Mouse (Mus musculus): Measurements from ENCODE around the gene Slc6a5. TPM values are rescaled to one million over a fixed set of nuclear protein-coding genes. Genes with fewer than 3 reads are reported as not detected.

Slc6a5 gene
- polyA plus RNA-seq, 1 experiment from 2014 or later: not detected

- ATAC-seq: no peak
- Histone ChIP-seq H3K27me3 (replicated peaks; ENCODE audit: control insufficient read depth, insufficient read depth, low read length) (peaks cover 96% of the 10 kb centered on the region), H3K4me1 (replicated peaks; ENCODE audit: control insufficient read depth, insufficient read depth, low read length) (no peaks in the 10 kb centered on the region), H3K36me3 (ENCODE audit: control insufficient read depth, insufficient read depth) (no peaks in the 10 kb centered on the region), H3K4me2 (replicated peaks; ENCODE audit: low read depth) (no peak overlapping the region), H3K27ac (ENCODE audit: low read depth, low read length) (no peak overlapping the region), H3K9ac (ENCODE audit: low read depth, low read length) (no peak overlapping the region), H3K9me3 (ENCODE audit: control insufficient read depth) (no peaks in the 10 kb centered on the region), H3K4me3 (ENCODE audit: low read depth, low read length) (no peak overlapping the region)
- TF ChIP-seq CTCF (IDR thresholded peaks at IDR 0.05; ENCODE audit: low read depth): no peak
- 5% methylated on average over 23 of the region's 23 CpGs for WGBS
Measured at GRCm38 (mm10) chr7:49911147-49911946, 1.4 kb downstream of the Slc6a5 start.

GRCm38 (mm10) chr7:49911947-49912262 lies 2.0 kb downstream of the Slc6a5 start:
- TF ChIP-seq CTCF (IDR thresholded peaks at IDR 0.05; ENCODE audit: low read depth): no peak
- Histone ChIP-seq H3K4me1 (replicated peaks; ENCODE audit: control insufficient read depth, insufficient read depth, low read length) (no peaks in the 10 kb centered on the region), H3K9ac (ENCODE audit: low read depth, low read length) (no peak overlapping the region), H3K27ac (ENCODE audit: low read depth, low read length) (no peak overlapping the region), H3K4me2 (replicated peaks; ENCODE audit: low read depth) (no peak overlapping the region), H3K4me3 (ENCODE audit: low read depth, low read length) (no peak overlapping the region), H3K36me3 (ENCODE audit: control insufficient read depth, insufficient read depth) (no peaks in the 10 kb centered on the region), H3K27me3 (replicated peaks; ENCODE audit: control insufficient read depth, insufficient read depth, low read length) (peaks cover 96% of the 10 kb centered on the region), H3K9me3 (ENCODE audit: control insufficient read depth) (no peaks in the 10 kb centered on the region)
- 5% methylated on average over 26 of the region's 26 CpGs for WGBS
- no peak for ATAC-seq

- 8% methylated on average over 4 of the region's 4 CpGs for WGBS
- Histone ChIP-seq H3K4me2 (replicated peaks; ENCODE audit: low read depth) (no peak overlapping the region), H3K36me3 (ENCODE audit: control insufficient read depth, insufficient read depth) (no peaks in the 10 kb centered on the region), H3K9ac (ENCODE audit: low read depth, low read length) (no peak overlapping the region), H3K4me1 (replicated peaks; ENCODE audit: control insufficient read depth, insufficient read depth, low read length) (no peaks in the 10 kb centered on the region), H3K27me3 (replicated peaks; ENCODE audit: control insufficient read depth, insufficient read depth, low read length) (peaks cover 93% of the 10 kb centered on the region), H3K9me3 (ENCODE audit: control insufficient read depth) (no peaks in the 10 kb centered on the region), H3K4me3 (ENCODE audit: low read depth, low read length) (no peak overlapping the region), H3K27ac (ENCODE audit: low read depth, low read length) (no peak overlapping the region)
- ATAC-seq: no peak
- TF ChIP-seq CTCF (IDR thresholded peaks at IDR 0.05; ENCODE audit: low read depth): no peak
Measured at GRCm38 (mm10) chr7:49913164-49913563, 3.2 kb downstream of the Slc6a5 start.

GRCm38 (mm10) chr7:49913728-49914328 lies 3.9 kb downstream of the Slc6a5 start:
- no peaks in the 10 kb centered on the region for H3K9me3 ChIP-seq (ENCODE audit: control insufficient read depth)

GRCm38 (mm10) chr7:49914946-49915345 lies 5.0 kb downstream of the Slc6a5 start:
- 7% methylated on average over 9 of the region's 9 CpGs for WGBS
- Histone ChIP-seq H3K27ac (ENCODE audit: low read depth, low read length) (no peak overlapping the region), H3K9me3 (ENCODE audit: control insufficient read depth) (no peaks in the 10 kb centered on the region), H3K27me3 (replicated peaks; ENCODE audit: control insufficient read depth, insufficient read depth, low read length) (peaks cover 75% of the 10 kb centered on the region), H3K4me1 (replicated peaks; ENCODE audit: control insufficient read depth, insufficient read depth, low read length) (no peaks in the 10 kb centered on the region), H3K9ac (ENCODE audit: low read depth, low read length) (no peak overlapping the region), H3K4me2 (replicated peaks; ENCODE audit: low read depth) (no peak overlapping the region), H3K36me3 (ENCODE audit: control insufficient read depth, insufficient read depth) (no peaks in the 10 kb centered on the region), H3K4me3 (ENCODE audit: low read depth, low read length) (no peak overlapping the region)
- no peak for TF ChIP-seq CTCF (IDR thresholded peaks at IDR 0.05; ENCODE audit: low read depth)
- no peak for ATAC-seq

More at GRCm38 (mm10) chr7:49913728-49914328, 3.9 kb downstream of the Slc6a5 start:
- Histone ChIP-seq H3K4me3 (ENCODE audit: low read depth, low read length) (no peak overlapping the region), H3K9ac (ENCODE audit: low read depth, low read length) (no peak overlapping the region), H3K27ac (ENCODE audit: low read depth, low read length) (no peak overlapping the region), H3K4me2 (replicated peaks; ENCODE audit: low read depth) (no peak overlapping the region), H3K4me1 (replicated peaks; ENCODE audit: control insufficient read depth, insufficient read depth, low read length) (no peaks in the 10 kb centered on the region), H3K27me3 (replicated peaks; ENCODE audit: control insufficient read depth, insufficient read depth, low read length) (peaks cover 87% of the 10 kb centered on the region), H3K36me3 (ENCODE audit: control insufficient read depth, insufficient read depth) (no peaks in the 10 kb centered on the region)
- no peak for ATAC-seq
- no peak for TF ChIP-seq CTCF (IDR thresholded peaks at IDR 0.05; ENCODE audit: low read depth)
- 5% methylated on average over 5 of the region's 5 CpGs for WGBS

- H3K9ac ChIP-seq (ENCODE audit: low read depth, low read length): no peak overlapping the region
- no peaks in the 10 kb centered on the region for H3K4me1 ChIP-seq (replicated peaks; ENCODE audit: control insufficient read depth, insufficient read depth, low read length)
- no peak overlapping the region for H3K27ac ChIP-seq (ENCODE audit: low read depth, low read length)
- H3K4me3 ChIP-seq (ENCODE audit: low read depth, low read length): no peak overlapping the region
- no peak for TF ChIP-seq CTCF (IDR thresholded peaks at IDR 0.05; ENCODE audit: low read depth)
- no peak overlapping the region for H3K4me2 ChIP-seq (replicated peaks; ENCODE audit: low read depth)
- peaks cover 70% of the 10 kb centered on the region for H3K27me3 ChIP-seq (replicated peaks; ENCODE audit: control insufficient read depth, insufficient read depth, low read length)
- 4% methylated on average over 11 of the region's 11 CpGs for WGBS
- H3K9me3 ChIP-seq (ENCODE audit: control insufficient read depth): no peaks in the 10 kb centered on the region
- ATAC-seq: no peak
- H3K36me3 ChIP-seq (ENCODE audit: control insufficient read depth, insufficient read depth): no peaks in the 10 kb centered on the region
Measured at GRCm38 (mm10) chr7:49915471-49915870, 5.5 kb downstream of the Slc6a5 start.

All from intestine, postnatal 0 days (tissue).